Mouse (Mus musculus) adrenal gland, adult 2 months (tissue): ENCODE results near the gene Ssrp1. TPM values are rescaled to one million over a fixed set of nuclear protein-coding genes. Genes with fewer than 3 reads are reported as not detected.

Experiments used
- DNase-seq: peaks from one replicate; pipeline ENCODE4 v3.0.0; 2021
- polyA plus RNA-seq: library from polyadenylated mRNA; depleted of rRNA; stranded (reverse); fragments of >200 nt; gene quantifications from 2 replicates; pipeline ENCODE4 v1.2.3, GENCODE M21; 2012; rRNA removed
- total RNA-seq, 2 experiments: library from RNA; stranded (reverse); gene quantifications; 2 replicates each; pipeline ENCODE4 v1.2.3; 2021

Gene Ssrp1
- total and polyA plus RNA-seq, 3 experiments = 92.2 to 125 (median 105) TPM

GRCm38 (mm10) chr2:85088716-85089646 is 51.9 kb downstream of the Ssrp1 start:
- peak; percentile 31 for DNase-seq

DNA sequence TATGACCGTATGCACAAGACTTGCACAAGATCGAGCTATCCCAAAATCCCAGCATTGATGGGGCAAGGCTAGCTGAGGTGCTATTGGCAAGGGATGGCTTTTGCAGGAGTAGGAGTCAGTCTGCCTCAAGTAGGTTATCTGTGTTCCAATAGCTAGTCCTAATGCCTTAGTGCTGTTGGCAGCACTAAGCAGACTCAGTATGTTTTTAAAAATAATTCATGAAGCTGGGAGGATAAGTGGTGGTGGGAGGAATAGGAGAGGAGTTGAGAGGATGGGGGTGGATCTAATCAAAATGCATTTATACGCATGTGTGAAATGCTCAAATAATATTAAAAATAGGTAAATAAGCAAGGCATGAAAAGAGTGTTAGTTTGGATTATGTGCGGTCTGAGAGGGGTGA is 54.3 kb downstream of the Ssrp1 start:
- DNase-seq = no peak

GRCm38 (mm10) chr2:85093376-85093775 is 56.3 kb downstream of the Ssrp1 start:
- peak; percentile 35 for DNase-seq

DNA sequence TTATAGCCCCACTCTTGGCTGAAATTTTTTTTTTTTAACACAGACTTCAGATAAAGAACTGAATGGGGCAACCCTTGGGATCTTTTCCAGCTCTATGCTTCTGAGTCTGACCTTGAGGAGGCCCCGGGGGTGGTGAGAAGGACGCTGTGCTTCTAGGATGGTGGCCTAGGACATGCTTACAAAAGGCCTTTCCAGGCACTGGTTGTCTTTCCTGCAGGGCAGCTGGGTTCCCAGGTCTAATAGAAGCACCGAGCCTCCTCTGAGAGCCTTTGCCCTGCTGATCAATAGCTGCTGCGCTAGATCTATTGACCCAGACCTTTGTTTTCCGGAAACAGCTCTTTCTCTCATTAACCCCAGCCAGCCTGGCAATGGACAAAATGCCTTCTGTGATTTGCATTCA is 58.9 kb downstream of the Ssrp1 start:
- peak; percentile 51 for DNase-seq

Other genes starting within 250 kb of the Ssrp1 start
- 10 to 100 TPM; 15.7 to 18.8 TPM for gene Ube2l6, start 238.4 kb upstream of the Ssrp1 start, total RNA-seq
- 13.8 and 15.1 TPM in 2 replicates for gene Ube2l6, start 238.4 kb upstream of the Ssrp1 start, polyA plus RNA-seq
- gene Smtnl1, start 214.6 kb upstream of the Ssrp1 start, total RNA-seq = not detected
- not detected in 2 replicates for gene Smtnl1, start 214.6 kb upstream of the Ssrp1 start, polyA plus RNA-seq
- gene Timm10, start 210.2 kb upstream of the Ssrp1 start, total RNA-seq = 10 to 100 TPM; 38.5 to 59.6 TPM
- 17.0 and 19.2 TPM in 2 replicates for gene Timm10, start 210.2 kb upstream of the Ssrp1 start, polyA plus RNA-seq
- 10 to 100 TPM in 1 of 2 experiments, 1 to 10 TPM in 1; 4.4 to 12.7 TPM for gene Slc43a1, start 198.4 kb upstream of the Ssrp1 start, total RNA-seq
- gene Slc43a1, start 198.4 kb upstream of the Ssrp1 start, polyA plus RNA-seq = 10.1 and 14.3 TPM in 2 replicates
- gene Rtn4rl2, start 150.5 kb upstream of the Ssrp1 start, total RNA-seq = 1 to 10 TPM; 1.1 to 1.5 TPM
- 11.5 and 17.5 TPM in 2 replicates for gene Rtn4rl2, start 150.5 kb upstream of the Ssrp1 start, polyA plus RNA-seq
- 10 to 100 TPM; 62.5 to 80.9 TPM for gene Slc43a3, start 100.7 kb upstream of the Ssrp1 start, total RNA-seq
- 57.5 and 59.7 TPM in 2 replicates for gene Slc43a3, start 100.7 kb upstream of the Ssrp1 start, polyA plus RNA-seq
- not detected for gene Prg2, start 56.8 kb upstream of the Ssrp1 start, total RNA-seq
- not detected in 2 replicates for gene Prg2, start 56.8 kb upstream of the Ssrp1 start, polyA plus RNA-seq
- gene Prg3, start 49.0 kb upstream of the Ssrp1 start, total RNA-seq = not detected
- gene Prg3, start 49.0 kb upstream of the Ssrp1 start, polyA plus RNA-seq = not detected in 2 replicates
- 1 to 10 TPM; 1.1 to 1.4 TPM for gene P2rx3, start 228 bp downstream of the Ssrp1 start, total RNA-seq
- gene P2rx3, start 228 bp downstream of the Ssrp1 start, polyA plus RNA-seq = 0.54 and 0.83 TPM in 2 replicates
- 100 to 1,000 TPM in 1 of 2 experiments, 10 to 100 TPM in 1; 87.8 to 114 TPM for gene Tnks1bp1, start 10.8 kb downstream of the Ssrp1 start, total RNA-seq
- gene Tnks1bp1, start 10.8 kb downstream of the Ssrp1 start, polyA plus RNA-seq = 66.5 and 78.9 TPM in 2 replicates
- 10 to 100 TPM in 1 of 2 experiments, 1 to 10 TPM in 1; 7.7 to 14.3 TPM for gene Aplnr, start 99.0 kb downstream of the Ssrp1 start, total RNA-seq
- gene Aplnr, start 99.0 kb downstream of the Ssrp1 start, polyA plus RNA-seq = 9.4 and 12.1 TPM in 2 replicates
- gene Lrrc55, start 160.0 kb downstream of the Ssrp1 start, total RNA-seq = 10 to 100 TPM; 17.0 to 18.2 TPM
- gene Lrrc55, start 160.0 kb downstream of the Ssrp1 start, polyA plus RNA-seq = 13.2 and 14.3 TPM in 2 replicates